Mouse (Mus musculus) stomach, embryonic 14.5 days (tissue): ENCODE results near the gene Wdr31. TPM values are rescaled to one million over a fixed set of nuclear protein-coding genes. Genes with fewer than 3 reads are reported as not detected.
"Not testable (repeated sequence)": the region's sequence is repeated elsewhere in the genome, so short reads cannot be mapped to it uniquely, and the experiment has no call there.

Source experiments
- ATAC-seq: fragments of 200-750 bp; cut with Nextera tagmentation; 2 replicates; pipeline ENCODE4 v1.8.0; 2017; ENCODE audit warnings: low read depth, moderate TSS enrichment; ENCODE audit not compliant: insufficient number of reproducible peaks, insufficient read depth, low FRiP score
- H3K27ac ChIP-seq: fragments of 300-500 bp; sonication (generic); 2 replicates; pipeline ENCODE4 v1.5.1; 2014; ENCODE audit warnings: mild to moderate bottlenecking, low read length, moderate library complexity, mixed read lengths
- H3K27me3 ChIP-seq: fragments of 300-500 bp; sonication (generic); 2 replicates; pipeline ENCODE4 v1.6.1; 2014; ENCODE audit warnings: low read length, control low read depth, mixed read lengths; ENCODE audit not compliant: control insufficient read depth, insufficient read depth
- H3K36me3 ChIP-seq: fragments of 300-500 bp; sonication (generic); 2 replicates; pipeline ENCODE4 v1.6.1; 2014; ENCODE audit warnings: mild to moderate bottlenecking, control low read depth, low read length, moderate library complexity, mixed read lengths; ENCODE audit not compliant: control insufficient read depth, insufficient read depth
- H3K4me1 ChIP-seq: fragments of 300-500 bp; sonication (generic); 2 replicates; pipeline ENCODE4 v1.6.1; 2014; ENCODE audit warnings: low read length, control low read depth, mixed read lengths; ENCODE audit not compliant: control insufficient read depth, insufficient read depth
- H3K4me2 ChIP-seq: fragments of 300-500 bp; sonication (generic); replicated peaks from 2 replicates; pipeline ENCODE4 v1.6.1; 2014; ENCODE audit warnings: low read depth, low read length, control low read depth
- H3K4me3 ChIP-seq: fragments of 300-500 bp; sonication (generic); 2 replicates; pipeline ENCODE4 v1.5.1; 2014; ENCODE audit warnings: low read depth, low read length, control low read depth
- H3K9ac ChIP-seq: fragments of 300-500 bp; sonication (generic); replicated peaks from 2 replicates; pipeline ENCODE4 v1.6.1; 2014; ENCODE audit warnings: low read depth, mild to moderate bottlenecking, control low read depth, low read length, moderate library complexity, mixed read lengths
- H3K9me3 ChIP-seq: fragments of 300-500 bp; sonication (generic); 2 replicates; pipeline ENCODE4 v1.6.1; 2016; ENCODE audit warnings: low read depth, low read length, control low read depth; ENCODE audit not compliant: control insufficient read depth
- WGBS: fragments of 180-500 bp; shearing (Covaris S2); extraction: QIAGEN DNeasy Blood & Tissue Kit; methylation state at CpG from one replicate; pipeline ENCODE4 v1.1.7; 2014; 5-methylcytosine and 5-hydroxymethylcytosine counted together
- polyA plus RNA-seq: library from polyadenylated mRNA; unstranded; fragments of >200 nt; fragmentation: Nextera tagmentation; extraction: Ambion mirVana; gene quantifications from 2 replicates; pipeline ENCODE4 v1.2.1, GENCODE M21; 2014

The Wdr31 gene
- polyA plus RNA-seq, 1 experiment from 2014 or later: 11.0 TPM

- Histone ChIP-seq H3K4me2 (peak overlapping the region; percentile 87), H3K4me3 (peak overlapping the region; percentile 48)
- not testable (repeated sequence) for H3K36me3 ChIP-seq, H3K27ac ChIP-seq, ATAC-seq, H3K27me3 ChIP-seq, H3K9ac ChIP-seq, H3K4me1 ChIP-seq, H3K9me3 ChIP-seq
- WGBS: 12% methylated on average over 11 of the region's 11 CpGs
Measured at GRCm38 (mm10) chr4:62479593-62479936, 8.9 kb upstream of the Wdr31 start.

- Histone ChIP-seq H3K36me3 (no peaks in the 10 kb centered on the region), H3K4me1 (no peaks in the 10 kb centered on the region; the same call in 1 of the 2 replicates), H3K4me2 (no peak overlapping the region), H3K4me3 (no peak overlapping the region), H3K27me3 (no peaks in the 10 kb centered on the region), H3K9me3 (no peaks in the 10 kb centered on the region), H3K27ac (0 out of 2 replicates have a peak overlapping the region, but pooled peaks have one; percentile 4), H3K9ac (no peak overlapping the region)
- ATAC-seq: peak; percentile 54; the same call in 1 of the 2 replicates
- 68% methylated on average over 6 of the region's 6 CpGs for WGBS
Measured at GRCm38 (mm10) chr4:62477542-62478244, 7.0 kb upstream of the Wdr31 start.

GRCm38 (mm10) chr4:62475793-62476192 lies 5.1 kb upstream of the Wdr31 start:
- H3K9ac ChIP-seq: no peak overlapping the region
- WGBS: 82% methylated on average over 6 of the region's 6 CpGs

GRCm38 (mm10) chr4:62475131-62475530 lies 4.4 kb upstream of the Wdr31 start:
- WGBS: 73% methylated on average over 2 of the region's 2 CpGs
- H3K27me3 ChIP-seq: no peaks in the 10 kb centered on the region
- ATAC-seq: no peak
- no peak overlapping the region for H3K4me2 ChIP-seq
- H3K9ac ChIP-seq: no peak overlapping the region
- no peaks in the 10 kb centered on the region for H3K4me1 ChIP-seq
- H3K4me3 ChIP-seq: no peak overlapping the region
- H3K27ac ChIP-seq: no peak overlapping the region
- H3K9me3 ChIP-seq: no peaks in the 10 kb centered on the region
- no peaks in the 10 kb centered on the region for H3K36me3 ChIP-seq

More at GRCm38 (mm10) chr4:62475793-62476192, 5.1 kb upstream of the Wdr31 start:
- ATAC-seq: no peak
- Histone ChIP-seq H3K9me3 (no peaks in the 10 kb centered on the region), H3K4me1 (no peaks in the 10 kb centered on the region; the same call in 1 of the 2 replicates), H3K27me3 (no peaks in the 10 kb centered on the region), H3K36me3 (no peaks in the 10 kb centered on the region), H3K4me3 (no peak overlapping the region), H3K4me2 (no peak overlapping the region), H3K27ac (no peak overlapping the region)

- H3K9me3 ChIP-seq: no peaks in the 10 kb centered on the region
- H3K27me3 ChIP-seq: no peaks in the 10 kb centered on the region
- H3K4me2 ChIP-seq: no peak overlapping the region
- no peak overlapping the region for H3K27ac ChIP-seq
- 85% methylated on average over 2 of the region's 2 CpGs for WGBS
- H3K4me1 ChIP-seq: no peaks in the 10 kb centered on the region
- H3K4me3 ChIP-seq: no peak overlapping the region
- H3K36me3 ChIP-seq: no peaks in the 10 kb centered on the region
- no peak overlapping the region for H3K9ac ChIP-seq
- ATAC-seq: no peak
Measured at GRCm38 (mm10) chr4:62472071-62472470, 1.4 kb upstream of the Wdr31 start.

GRCm38 (mm10) chr4:62468158-62468557 lies 2.5 kb downstream of the Wdr31 start:
- H3K9ac ChIP-seq: no peak overlapping the region
- H3K36me3 ChIP-seq: no peaks in the 10 kb centered on the region
- no peak overlapping the region for H3K27ac ChIP-seq
- H3K27me3 ChIP-seq: no peaks in the 10 kb centered on the region
- WGBS: 90% methylated on average over 1 of the region's 1 CpGs
- H3K4me2 ChIP-seq: no peak overlapping the region
- ATAC-seq: no peak
- H3K4me3 ChIP-seq: no peak overlapping the region
- H3K4me1 ChIP-seq: no peaks in the 10 kb centered on the region
- no peaks in the 10 kb centered on the region for H3K9me3 ChIP-seq

- Histone ChIP-seq H3K4me2 (no peak overlapping the region), H3K9ac (no peak overlapping the region), H3K9me3 (no peaks in the 10 kb centered on the region), H3K4me1 (no peaks in the 10 kb centered on the region), H3K36me3 (no peaks in the 10 kb centered on the region), H3K27ac (no peak overlapping the region), H3K27me3 (no peaks in the 10 kb centered on the region), H3K4me3 (no peak overlapping the region)
- WGBS: 93% methylated on average over 2 of the region's 2 CpGs
- ATAC-seq: no peak
Measured at GRCm38 (mm10) chr4:62463124-62463523, 7.6 kb downstream of the Wdr31 start.

GRCm38 (mm10) chr4:62460348-62460747 lies 10.3 kb downstream of the Wdr31 start:
- H3K36me3 ChIP-seq: no peaks in the 10 kb centered on the region
- H3K9ac ChIP-seq: no peak overlapping the region
- H3K4me1 ChIP-seq: no peaks in the 10 kb centered on the region
- H3K9me3 ChIP-seq: no peaks in the 10 kb centered on the region
- H3K4me2 ChIP-seq: no peak overlapping the region
- 90% methylated on average over 8 of the region's 8 CpGs for whole genome bisulfite sequencing
- H3K27me3 ChIP-seq: no peaks in the 10 kb centered on the region
- no peak overlapping the region for H3K4me3 ChIP-seq
- no peak overlapping the region for H3K27ac ChIP-seq
- no peak for ATAC-seq

GRCm38 (mm10) chr4:62459081-62459480 lies 11.6 kb downstream of the Wdr31 start:
- Histone ChIP-seq H3K4me3 (no peak overlapping the region), H3K36me3 (no peaks in the 10 kb centered on the region), H3K27me3 (no peaks in the 10 kb centered on the region), H3K9ac (no peak overlapping the region), H3K9me3 (no peaks in the 10 kb centered on the region), H3K27ac (no peak overlapping the region), H3K4me1 (no peaks in the 10 kb centered on the region), H3K4me2 (no peak overlapping the region)
- no peak for ATAC-seq
- 61% methylated on average over 3 of the region's 3 CpGs for WGBS
